Mouse (Mus musculus): ENCODE results near the gene Rbfox2.

The Rbfox2 gene

DNA sequence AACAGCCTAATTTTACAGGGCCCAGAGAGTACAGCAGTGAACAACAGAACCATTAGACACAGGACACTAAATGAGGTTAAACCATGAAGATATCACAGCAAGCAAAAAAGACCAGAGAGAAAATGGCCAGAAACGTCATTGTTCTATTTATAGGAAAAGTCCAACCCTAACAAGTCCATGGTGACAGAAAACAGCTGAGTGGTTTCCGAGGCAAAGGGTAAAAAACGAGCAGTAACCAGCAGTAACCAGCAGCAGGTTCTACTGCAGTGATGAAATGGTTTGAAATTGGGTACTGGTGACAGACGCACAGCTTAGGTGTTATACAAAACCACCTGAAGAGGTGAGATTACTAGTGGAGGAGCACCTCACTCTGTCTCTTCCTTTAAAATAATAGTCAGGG, 72.5 kb downstream of the Rbfox2 start:
- no peak for DNase-seq (ENCODE audit: low spot score in 2 of 2)

- DNase-seq (ENCODE audit: low spot score in 2 of 2), result no peak
Observed at GRCm38 (mm10) chr15:77230144-77230543, 76.7 kb downstream of the Rbfox2 start.

- no peak for DNase-seq (ENCODE audit: low spot score in 2 of 2)
Observed at GRCm38 (mm10) chr15:77226831-77227354, 79.9 kb downstream of the Rbfox2 start.

GRCm38 (mm10) chr15:77225858-77226257, 80.9 kb downstream of the Rbfox2 start:
- DNase-seq (ENCODE audit: low spot score in 2 of 2), result no peak

- DNase-seq (ENCODE audit: low spot score in 2 of 2), result no peak
Observed at GRCm38 (mm10) chr15:77225274-77225673, 81.5 kb downstream of the Rbfox2 start.

DNA sequence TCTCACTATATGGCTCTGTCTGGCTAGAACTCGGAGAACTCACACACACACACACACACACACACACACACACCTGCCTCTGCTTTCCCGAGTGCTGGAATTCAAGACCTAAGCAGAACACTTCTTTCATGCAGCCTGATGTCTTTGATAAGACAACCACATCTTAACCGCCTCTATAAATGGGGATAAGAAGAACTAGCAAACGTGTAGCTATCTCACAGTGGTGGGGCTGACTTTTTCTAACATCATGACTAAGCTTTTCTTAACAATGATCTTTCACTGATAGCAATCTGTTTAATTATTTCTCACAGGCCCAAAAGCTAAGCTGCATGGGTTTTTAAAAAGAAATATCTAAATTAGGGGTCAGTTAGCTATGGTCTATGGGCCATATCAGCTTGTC, 86.0 kb downstream of the Rbfox2 start:
- no peak for DNase-seq (ENCODE audit: low spot score in 2 of 2)

DNA sequence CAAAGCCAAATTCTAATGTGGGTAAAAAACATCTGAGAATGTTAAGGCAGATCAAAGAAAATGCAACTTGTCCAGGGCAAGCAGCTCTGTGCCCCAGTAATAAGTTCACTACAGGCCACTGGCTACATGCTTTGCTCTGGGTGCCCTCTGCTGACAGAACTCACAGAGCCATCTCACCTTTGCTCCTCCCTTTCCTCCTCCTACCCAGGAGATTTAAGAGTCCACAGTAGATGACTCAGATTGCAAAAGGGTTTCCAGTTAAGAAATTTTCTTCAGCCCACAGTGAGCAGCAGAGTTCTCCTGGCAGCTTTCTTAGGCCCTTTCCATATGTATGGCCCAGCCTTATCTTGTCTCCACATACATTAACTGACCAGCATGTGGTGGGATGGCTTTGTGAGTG, 86.7 kb downstream of the Rbfox2 start:
- DNase-seq (ENCODE audit: low spot score in 2 of 2), result no peak

- DNase-seq (ENCODE audit: low spot score in 2 of 2), result no peak
Observed at GRCm38 (mm10) chr15:77219571-77219970, 87.2 kb downstream of the Rbfox2 start.

- no peak for DNase-seq (ENCODE audit: low spot score in 2 of 2)
Observed at GRCm38 (mm10) chr15:77218007-77218406, 88.8 kb downstream of the Rbfox2 start.

DNA sequence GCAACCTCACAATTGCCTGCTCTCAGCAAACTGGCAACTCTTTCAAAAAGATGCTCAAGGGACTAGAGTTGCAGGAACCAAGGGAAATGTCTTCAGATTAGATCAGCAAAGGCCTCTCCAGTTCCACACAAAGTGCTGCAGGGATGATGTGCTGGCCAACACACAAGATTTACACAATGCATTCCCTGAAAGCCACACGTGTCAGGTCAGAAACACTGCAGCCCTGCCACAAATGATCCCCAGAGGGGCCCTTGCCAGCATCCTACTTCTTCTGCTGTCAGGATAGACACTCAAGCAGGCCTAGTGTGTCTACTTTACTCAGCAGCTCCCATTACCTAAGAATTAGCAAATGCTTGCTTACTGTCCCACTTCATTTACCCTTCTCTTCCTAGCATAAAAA, 89.3 kb downstream of the Rbfox2 start:
- DNase-seq (ENCODE audit: low spot score in 2 of 2), result no peak

GRCm38 (mm10) chr15:77216704-77217103, 90.1 kb downstream of the Rbfox2 start:
- DNase-seq (ENCODE audit: low spot score in 2 of 2), result no peak

- DNase-seq (ENCODE audit: low spot score in 2 of 2), result no peak
Observed at GRCm38 (mm10) chr15:77215178-77215800, 91.5 kb downstream of the Rbfox2 start.

DNA sequence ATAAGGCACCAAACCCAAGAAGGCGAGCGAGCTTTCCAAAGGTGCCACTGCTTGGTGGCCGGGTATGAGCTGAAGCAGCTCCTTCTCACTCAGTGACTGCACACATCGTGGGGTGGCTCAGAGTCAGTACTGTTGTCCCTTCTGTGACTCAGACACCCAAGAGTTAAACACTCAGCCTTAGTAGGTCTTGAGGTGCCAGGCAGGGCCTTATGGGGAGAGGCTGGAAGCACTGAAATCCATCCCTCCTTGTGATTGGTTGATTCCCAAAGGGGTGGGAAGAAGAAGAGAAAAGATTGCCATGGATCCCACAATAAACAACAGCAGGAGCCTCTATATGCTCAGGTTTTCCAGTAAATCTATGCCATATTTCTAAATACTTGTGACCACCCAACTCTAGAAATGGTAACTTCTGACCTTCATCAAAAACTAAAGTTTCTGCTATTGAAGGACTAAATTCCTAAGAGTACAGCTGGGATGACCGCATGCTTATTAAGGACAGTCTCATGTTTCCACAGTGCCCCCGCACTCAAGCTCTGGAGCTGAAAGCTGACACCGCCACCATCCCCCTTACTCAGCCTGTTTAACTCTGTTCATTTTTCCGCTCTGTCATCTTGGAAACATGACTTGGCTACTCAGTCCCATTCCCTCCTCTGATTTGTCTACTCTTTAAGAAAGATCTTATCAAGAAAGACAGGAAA, 92.2 kb downstream of the Rbfox2 start:
- DNase-seq (ENCODE audit: low spot score in 2 of 2), result no peak

GRCm38 (mm10) chr15:77213829-77214228, 93.0 kb downstream of the Rbfox2 start:
- DNase-seq (ENCODE audit: low spot score in 2 of 2), result no peak

- DNase-seq (ENCODE audit: low spot score in 2 of 2), result no peak
Observed at GRCm38 (mm10) chr15:77212818-77213217, 94.0 kb downstream of the Rbfox2 start.

GRCm38 (mm10) chr15:77212217-77212757, 94.5 kb downstream of the Rbfox2 start:
- DNase-seq (ENCODE audit: low spot score in 2 of 2), result no peak

- DNase-seq (ENCODE audit: low spot score in 2 of 2), result no peak
Observed at GRCm38 (mm10) chr15:77206996-77207395, 99.8 kb downstream of the Rbfox2 start.

GRCm38 (mm10) chr15:77204951-77205350, 101.9 kb downstream of the Rbfox2 start:
- no peak for DNase-seq (ENCODE audit: low spot score in 2 of 2)

GRCm38 (mm10) chr15:77203255-77203981, 103.4 kb downstream of the Rbfox2 start:
- no peak for DNase-seq (ENCODE audit: low spot score in 2 of 2)

- no peak for DNase-seq (ENCODE audit: low spot score in 2 of 2)
Observed at GRCm38 (mm10) chr15:77202881-77203254, 103.9 kb downstream of the Rbfox2 start.

GRCm38 (mm10) chr15:77202223-77202622, 104.6 kb downstream of the Rbfox2 start:
- DNase-seq (ENCODE audit: low spot score in 2 of 2), result no peak

DNA sequence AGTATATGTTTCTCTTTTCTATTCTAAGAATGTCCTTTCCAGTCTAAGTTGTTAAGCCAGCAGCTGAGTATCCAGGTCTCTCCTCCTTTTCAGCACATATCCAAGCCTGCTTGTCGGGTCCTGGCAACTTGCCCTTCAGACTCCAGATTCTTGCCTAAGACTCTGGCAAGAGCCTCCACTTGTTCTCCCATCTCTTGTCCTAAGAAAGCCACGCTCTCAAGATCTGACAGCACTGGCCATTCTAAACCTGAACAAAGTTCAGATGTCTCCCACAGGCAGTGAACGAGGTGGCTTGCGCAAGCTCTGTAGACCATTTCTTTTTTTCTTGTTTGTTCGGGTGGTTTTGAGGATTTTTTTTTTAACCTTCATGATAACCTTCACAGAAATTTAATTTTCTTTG, 110.0 kb downstream of the Rbfox2 start:
- no peak for DNase-seq (ENCODE audit: low spot score in 2 of 2)
